Mouse (Mus musculus) mouse embryonic stem cell (cell line): Measurements from ENCODE around the gene Zfp64.

Experiments used
- in situ Hi-C, 2 experiments: fragments of 300-500 bp; cut with MboI; formaldehyde crosslinking; loops; 1 replicate in 1 of 2; 3 replicates in 1 of 2; pipeline ENCODE4 v1.14.3; 2019 to 2020; ENCODE audit warnings: low sequenced_read_pairs in 2 of 2, low pct_unique_long_range_greater_than_20kb in 1 of 2, mixed read lengths in 1 of 2; ENCODE audit not compliant: unreplicated experiment in 1 of 2

Gene Zfp64

GRCm38 (mm10) chr2:168871767-168872511 lies 83.4 kb downstream of the Zfp64 start:
- in situ Hi-C loops, result loop anchor here in 1 of 2 experiments (5.0 to 25.0 kb wide), 3 partner anchors 130 to 610 kb away; partner anchors contain the start of gene Atp9a

GRCm38 (mm10) chr2:168870480-168870879 lies 84.9 kb downstream of the Zfp64 start:
- in situ Hi-C loops, result loop anchor here in 1 of 2 experiments (5.0 to 25.0 kb wide), 3 partner anchors 128 to 608 kb away; partner anchors contain the start of gene Atp9a

GRCm38 (mm10) chr2:168866942-168867341 lies 88.4 kb downstream of the Zfp64 start:
- in situ Hi-C loops, result loop anchor here in 1 of 2 experiments (5.0 to 25.0 kb wide), 2 partner anchors 200 to 605 kb away; no protein-coding TSS in a partner anchor

- in situ Hi-C loops, result loop anchor here in 1 of 2 experiments (5.0 to 25.0 kb wide), 2 partner anchors 199 to 604 kb away; no protein-coding TSS in a partner anchor
Observed at GRCm38 (mm10) chr2:168866436-168866835, 89.0 kb downstream of the Zfp64 start.

- in situ Hi-C loops, result loop anchor here in 1 of 2 experiments (5.0 to 25.0 kb wide), 2 partner anchors 198 to 603 kb away; no protein-coding TSS in a partner anchor
Observed at GRCm38 (mm10) chr2:168864905-168865304, 90.5 kb downstream of the Zfp64 start.

GRCm38 (mm10) chr2:168862694-168863093 lies 92.7 kb downstream of the Zfp64 start:
- in situ Hi-C loops, result loop anchor here in 1 of 2 experiments (25.0 kb wide), 1 partner anchor 600 kb away; no protein-coding TSS in a partner anchor

- in situ Hi-C loops, result loop anchor here in 1 of 2 experiments (25.0 kb wide), 1 partner anchor 599 kb away; no protein-coding TSS in a partner anchor
Observed at GRCm38 (mm10) chr2:168860922-168861740, 94.3 kb downstream of the Zfp64 start.

- in situ Hi-C loops, result loop anchor here in 1 of 2 experiments (25.0 kb wide), 1 partner anchor 598 kb away; no protein-coding TSS in a partner anchor
Observed at GRCm38 (mm10) chr2:168860032-168860691, 95.2 kb downstream of the Zfp64 start.

- in situ Hi-C loops, result loop anchor here in 1 of 2 experiments (25.0 kb wide), 1 partner anchor 594 kb away; no protein-coding TSS in a partner anchor
Observed at GRCm38 (mm10) chr2:168856638-168857037, 98.7 kb downstream of the Zfp64 start.

GRCm38 (mm10) chr2:168854777-168855176 lies 100.6 kb downstream of the Zfp64 start:
- in situ Hi-C loops, result loop anchor here in 1 of 2 experiments (25.0 kb wide), 1 partner anchor 592 kb away; no protein-coding TSS in a partner anchor

- in situ Hi-C loops, result loop anchor here in 1 of 2 experiments (25.0 kb wide), 1 partner anchor 592 kb away; no protein-coding TSS in a partner anchor
Observed at GRCm38 (mm10) chr2:168853869-168854268, 101.5 kb downstream of the Zfp64 start.

- in situ Hi-C loops, result loop anchor here in 1 of 2 experiments (25.0 kb wide), 1 partner anchor 589 kb away; no protein-coding TSS in a partner anchor
Observed at GRCm38 (mm10) chr2:168851545-168851944, 103.8 kb downstream of the Zfp64 start.

- in situ Hi-C loops, result no loop called here
Observed at GRCm38 (mm10) chr2:168848553-168848952, 106.8 kb downstream of the Zfp64 start.

GRCm38 (mm10) chr2:168846180-168846720 lies 109.1 kb downstream of the Zfp64 start:
- in situ Hi-C loops, result no loop called here
